Mouse (Mus musculus) thymus, postnatal 25 days (tissue): Measurements from ENCODE around the gene Gm20388.
"Not testable (repeated sequence)": the region's sequence is repeated elsewhere in the genome, so short reads cannot be mapped to it uniquely, and the experiment has no call there.

Experiments
- DNase-seq: peaks from one replicate; pipeline ENCODE4 v3.0.0; 2022

The Gm20388 gene

DNA sequence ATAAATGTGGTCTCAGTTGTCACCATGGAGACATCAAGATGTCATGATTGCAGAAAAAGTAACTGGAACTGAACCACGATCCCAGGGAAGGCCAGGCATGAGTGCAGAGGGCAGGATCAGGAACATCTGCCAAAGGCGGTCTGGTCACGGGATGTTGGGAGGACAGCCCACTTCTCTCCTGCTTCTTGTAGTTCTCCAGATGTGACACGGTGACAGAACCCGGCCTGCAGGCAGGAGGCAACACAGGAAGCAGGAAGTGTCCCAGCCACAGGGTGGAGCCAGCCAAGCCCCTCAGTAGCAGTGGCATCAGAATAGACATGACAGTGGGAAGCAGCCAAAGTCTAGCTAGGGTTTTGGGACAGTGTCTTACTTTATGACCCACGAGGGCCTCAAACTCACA is 1724.9 kb downstream of the Gm20388 start:
- DNase-seq = no peak

DNA sequence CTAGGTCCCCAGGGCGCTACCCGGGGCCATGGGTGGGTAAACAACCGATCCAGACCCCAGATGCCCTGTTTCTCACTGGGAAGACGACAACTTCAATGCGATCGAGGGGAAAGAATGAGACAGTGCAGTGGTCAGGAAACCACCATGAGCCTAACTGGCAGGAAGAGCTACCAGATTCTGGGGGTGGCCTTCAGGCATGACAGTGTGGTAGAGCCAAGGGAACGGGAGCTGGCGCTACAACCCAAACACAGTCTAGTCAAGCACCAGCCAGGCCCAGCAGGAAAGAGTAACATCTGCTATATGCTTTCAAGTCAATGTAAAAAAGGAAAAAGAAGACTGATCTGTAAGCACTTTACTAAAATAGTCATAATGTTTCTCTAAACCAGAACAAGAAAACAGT is 1725.5 kb downstream of the Gm20388 start:
- no peak for DNase-seq

- DNase-seq = no peak
Observed at GRCm38 (mm10) chr8:121642804-121643203, 1732.2 kb downstream of the Gm20388 start.

DNA sequence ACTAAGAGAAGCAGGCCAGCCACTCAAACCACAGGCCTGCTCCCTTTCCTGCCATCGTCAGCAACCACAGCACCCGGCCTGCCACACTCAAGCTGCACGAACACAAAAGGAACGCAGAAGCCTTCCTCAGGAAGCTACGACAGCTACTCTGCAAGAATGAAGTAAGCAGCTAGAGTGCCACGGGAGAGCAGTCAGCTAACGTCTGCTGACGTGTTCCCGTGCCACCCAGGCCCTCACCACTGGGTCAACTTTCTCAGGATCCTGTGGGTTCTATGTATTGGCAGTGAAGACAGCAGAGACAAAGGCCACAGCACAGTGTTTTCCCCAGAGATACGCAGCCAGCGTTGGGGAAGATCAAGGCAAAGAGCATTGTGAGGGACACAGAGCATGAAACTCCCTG is 1732.7 kb downstream of the Gm20388 start:
- DNase-seq = no peak

- DNase-seq = no peak
Observed at GRCm38 (mm10) chr8:121647511-121648215, 1737.0 kb downstream of the Gm20388 start.

GRCm38 (mm10) chr8:121648451-121648850 is 1737.8 kb downstream of the Gm20388 start:
- no peak for DNase-seq

- DNase-seq = no peak
Observed at GRCm38 (mm10) chr8:121649423-121649822, 1738.8 kb downstream of the Gm20388 start.

GRCm38 (mm10) chr8:121649904-121650303 is 1739.3 kb downstream of the Gm20388 start:
- DNase-seq = no peak

DNA sequence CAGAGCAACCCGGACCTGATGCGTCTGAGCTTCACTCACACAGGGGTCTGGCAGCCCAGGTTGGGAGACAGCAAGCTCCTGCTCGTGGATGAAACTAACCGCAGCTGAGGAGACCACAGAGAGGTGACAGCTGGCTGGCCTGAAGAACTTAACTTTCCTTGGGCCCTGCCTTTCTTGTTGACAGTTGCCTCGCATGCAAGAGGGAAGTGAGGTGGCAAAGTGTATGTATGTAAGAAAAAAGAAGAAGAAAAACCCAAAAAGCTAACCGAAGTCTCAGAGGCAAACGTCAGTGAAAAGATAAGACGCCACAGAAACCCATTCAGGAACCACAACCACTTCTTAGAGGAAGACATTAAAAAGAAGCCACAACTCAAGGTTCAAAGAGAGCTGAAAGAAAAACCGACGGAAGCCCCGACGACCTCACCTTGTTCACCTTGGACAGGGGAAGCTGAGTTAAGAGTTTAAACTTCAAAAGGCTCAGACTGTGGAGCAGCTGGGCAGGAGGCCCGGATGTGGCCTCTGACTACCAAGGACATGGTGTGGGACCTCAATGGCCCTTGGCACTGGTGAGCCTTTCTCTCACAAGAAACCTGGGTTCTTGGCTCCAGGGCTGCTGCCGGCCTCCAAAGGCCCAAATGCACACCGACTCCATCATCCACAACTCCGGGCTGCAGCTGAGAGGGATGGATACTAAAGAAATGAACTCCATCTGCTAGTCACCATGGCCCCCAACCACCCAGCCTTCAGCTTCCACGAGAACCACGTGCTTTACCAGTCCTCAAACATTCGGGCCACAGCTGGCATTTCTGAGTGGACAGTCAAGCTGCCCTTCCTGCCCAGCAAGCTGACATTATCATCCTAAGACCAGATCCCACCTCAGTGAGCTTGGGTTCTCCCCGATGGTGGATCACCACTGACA is 1740.0 kb downstream of the Gm20388 start:
- DNase-seq = peak; percentile 10

- no peak for DNase-seq
Observed at GRCm38 (mm10) chr8:121651308-121651873, 1740.8 kb downstream of the Gm20388 start.

GRCm38 (mm10) chr8:121651874-121652361 is 1741.3 kb downstream of the Gm20388 start:
- no peak for DNase-seq

DNA sequence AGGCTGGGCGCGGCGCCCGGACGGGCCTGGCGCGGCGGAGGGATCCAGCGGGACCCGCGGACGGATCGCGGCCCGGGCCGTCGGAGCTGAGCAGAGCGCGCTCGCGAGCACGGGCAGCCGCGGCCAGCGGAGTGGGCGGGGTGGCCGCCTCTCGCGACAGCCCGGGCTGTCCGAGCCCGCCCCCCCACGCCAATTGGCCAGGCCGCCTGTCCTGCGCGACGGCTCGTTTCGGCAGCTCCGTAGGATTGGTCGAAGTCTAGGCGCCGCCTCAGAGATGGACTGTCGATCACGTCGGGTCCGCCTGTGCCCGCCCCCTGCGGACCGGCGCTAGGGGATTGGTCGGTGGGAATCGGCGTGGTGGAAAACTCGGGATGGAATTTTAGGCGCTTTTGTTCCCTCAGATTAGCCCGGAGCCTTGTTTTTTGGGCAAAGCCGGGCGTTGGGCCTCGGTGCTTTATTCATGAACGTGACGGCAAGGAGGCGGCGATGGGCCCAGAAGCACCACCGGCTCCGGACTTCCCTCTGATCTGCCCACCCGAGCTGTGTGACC is 1742.2 kb downstream of the Gm20388 start, which contains the start of gene Zcchc14:
Gene Zcchc14 (minus strand): TSS at position 128 of the 550 bp plus-strand sequence.
- peak; percentile 17 for DNase-seq

DNA sequence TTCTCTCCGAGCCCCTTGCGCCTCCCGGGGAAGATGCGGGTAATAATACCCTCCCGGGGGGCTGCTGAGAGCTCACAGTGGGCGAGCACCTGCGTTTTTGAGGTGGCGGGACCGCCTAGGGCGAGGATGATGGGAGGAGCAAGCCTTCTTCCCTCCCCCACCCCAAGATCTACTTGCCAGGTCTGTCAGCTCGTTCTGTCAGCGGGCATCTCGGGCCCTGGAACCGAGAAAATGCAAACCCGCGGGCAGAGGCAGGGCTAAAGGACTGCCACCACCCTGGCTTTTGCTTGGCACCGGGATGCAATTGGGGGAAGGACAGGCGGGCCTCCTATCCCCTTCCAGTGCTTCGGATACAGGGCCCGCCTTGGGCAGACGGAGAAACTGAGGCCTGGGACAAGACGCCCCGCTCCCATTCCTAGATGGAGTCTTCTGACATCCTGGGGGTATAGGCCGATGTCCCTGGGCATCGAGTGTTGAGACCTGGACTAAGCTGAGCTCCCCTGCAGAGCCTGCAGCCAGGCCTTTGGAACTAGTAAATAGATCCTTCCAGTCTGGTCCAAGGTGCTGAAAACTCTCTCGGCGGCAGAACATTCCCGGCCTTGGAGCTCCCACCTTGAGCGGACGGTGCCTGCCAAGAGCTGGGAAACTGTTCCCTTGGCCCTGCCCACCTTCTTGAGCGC is 1742.8 kb downstream of the Gm20388 start:
- DNase-seq = no peak

DNA sequence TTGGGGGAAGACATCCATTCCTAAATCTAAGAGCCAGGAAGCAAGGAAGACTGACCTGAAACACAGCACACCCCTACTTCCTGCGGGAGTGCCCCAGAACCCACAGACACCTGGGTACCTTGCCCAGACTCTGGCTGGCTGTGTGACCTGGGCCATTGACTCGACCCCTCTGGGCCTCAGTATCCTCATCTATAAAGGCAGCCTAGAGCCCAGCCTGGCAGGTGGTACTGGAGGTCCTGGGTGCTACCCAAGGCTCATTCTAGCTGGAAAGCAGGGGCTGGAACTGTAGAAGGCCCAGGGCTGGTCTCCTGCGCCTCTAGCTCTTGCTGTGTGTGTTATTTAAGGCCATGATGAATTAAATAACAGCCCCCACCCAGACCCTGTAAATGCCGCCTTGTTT is 1743.5 kb downstream of the Gm20388 start:
- no peak for DNase-seq

GRCm38 (mm10) chr8:121654966-121655494 is 1744.4 kb downstream of the Gm20388 start:
- no peak for DNase-seq

GRCm38 (mm10) chr8:121660602-121661001 is 1750.0 kb downstream of the Gm20388 start:
- no peak for DNase-seq

DNA sequence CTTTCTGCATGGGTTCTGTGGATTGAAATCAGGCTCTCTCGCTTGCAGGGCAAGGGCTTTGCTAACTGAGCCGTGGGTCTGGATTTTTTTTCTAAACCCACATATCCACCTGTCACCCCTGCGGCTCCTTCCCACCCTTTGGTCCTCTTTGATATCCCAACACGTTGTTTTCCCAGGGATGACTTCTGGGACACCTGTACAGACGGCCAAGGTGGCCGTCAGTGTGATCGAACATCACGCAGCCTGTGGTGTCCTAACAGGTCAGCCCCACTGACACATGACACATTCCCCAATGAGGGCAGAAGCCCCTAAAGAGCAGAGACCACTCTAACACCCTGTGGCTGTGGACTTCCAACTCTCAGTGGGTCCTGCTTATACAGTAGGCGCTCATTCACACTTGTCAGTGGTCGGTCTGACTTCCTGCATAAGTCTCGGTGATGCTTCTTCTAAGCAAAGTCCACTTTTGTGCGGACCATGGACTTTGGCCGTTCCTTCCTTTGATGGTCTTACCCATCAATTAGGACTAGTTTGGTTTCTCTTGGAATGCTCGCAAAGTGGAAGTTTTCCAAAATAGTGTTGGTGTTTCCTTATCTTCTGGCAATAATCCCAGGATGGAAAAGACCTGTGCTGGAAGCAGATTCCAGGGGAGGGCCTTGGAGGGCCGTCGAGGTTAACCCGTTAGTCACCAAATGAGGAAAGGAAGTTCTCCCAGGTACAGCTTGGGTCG is 1751.2 kb downstream of the Gm20388 start:
- DNase-seq = no peak

- DNase-seq = no peak
Observed at GRCm38 (mm10) chr8:121663101-121663500, 1752.5 kb downstream of the Gm20388 start.

DNA sequence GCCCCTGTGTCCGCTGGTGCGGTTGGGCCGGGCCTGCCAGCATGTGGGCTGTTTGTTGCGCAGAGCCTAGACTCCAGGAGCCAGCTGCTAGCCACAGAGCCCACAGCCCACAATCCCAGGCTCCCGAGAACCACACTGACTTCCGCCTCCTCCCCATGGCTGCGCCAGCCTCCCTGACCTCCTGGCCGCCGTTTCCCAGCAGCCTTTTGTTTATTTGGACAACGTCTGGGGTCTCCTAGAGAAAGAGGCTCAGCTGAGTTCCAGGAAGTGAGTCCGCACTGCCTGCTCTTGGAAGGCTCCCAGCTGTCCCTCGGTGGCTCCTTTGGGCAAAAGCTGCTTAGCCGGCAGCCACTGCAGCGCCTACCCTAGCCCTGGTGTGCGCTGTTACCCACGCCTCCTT is 1754.7 kb downstream of the Gm20388 start:
- no peak for DNase-seq

- not testable (repeated sequence) for DNase-seq
Observed at GRCm38 (mm10) chr8:121667936-121668500, 1757.4 kb downstream of the Gm20388 start.

GRCm38 (mm10) chr8:121668553-121668952 is 1757.9 kb downstream of the Gm20388 start:
- no peak for DNase-seq
